Mouse (Mus musculus) hindbrain, embryonic 11.5 days (tissue): Measurements from ENCODE around the gene Olfr1426. TPM values are rescaled to one million over a fixed set of nuclear protein-coding genes. Genes with fewer than 3 reads are reported as not detected.
A peak's percentile ranks its signal among the peaks of the same experiment; 100 is the strongest.
"Not testable (repeated sequence)": the region's sequence is repeated elsewhere in the genome, so short reads cannot be mapped to it uniquely, and the experiment has no call there.

Experiments
- ATAC-seq: fragments of 200-750 bp; cut with Nextera tagmentation; 2 replicates; pipeline ENCODE4 v1.8.0; 2017; ENCODE audit warnings: mild to moderate bottlenecking, moderate TSS enrichment, moderate library complexity; ENCODE audit not compliant: low FRiP score
- DNase-seq: peaks from one replicate; pipeline ENCODE4 v3.0.0-alpha.2; 2015; ENCODE audit warnings: low spot score
- H3K27ac ChIP-seq: fragments of 300-500 bp; sonication (generic); 2 replicates; pipeline ENCODE4 v1.5.1; 2014; ENCODE audit warnings: mild to moderate bottlenecking, low read depth, low read length
- H3K27me3 ChIP-seq: fragments of 300-500 bp; sonication (generic); 2 replicates; pipeline ENCODE4 v1.6.1; 2014; ENCODE audit warnings: mild to moderate bottlenecking, low read length, moderate library complexity, mixed read lengths; ENCODE audit not compliant: control insufficient read depth, insufficient read depth
- H3K36me3 ChIP-seq: fragments of 300-500 bp; sonication (generic); 2 replicates; pipeline ENCODE4 v1.6.1; 2014; ENCODE audit warnings: mild to moderate bottlenecking, low read length, moderate library complexity, mixed read lengths; ENCODE audit not compliant: control insufficient read depth, insufficient read depth
- H3K4me1 ChIP-seq: fragments of 300-500 bp; sonication (generic); replicated peaks from 2 replicates; pipeline ENCODE4 v1.6.1; 2014; ENCODE audit warnings: low read length, mixed read lengths; ENCODE audit not compliant: control insufficient read depth, insufficient read depth
- H3K4me2 ChIP-seq: fragments of 300-500 bp; sonication (generic); replicated peaks from 2 replicates; pipeline ENCODE4 v1.6.1; 2014; ENCODE audit warnings: mild to moderate bottlenecking, low read depth, low read length
- H3K4me3 ChIP-seq: fragments of 300-500 bp; sonication (generic); 2 replicates; pipeline ENCODE4 v1.5.1; 2014; ENCODE audit warnings: low read depth, low read length
- H3K9ac ChIP-seq: fragments of 300-500 bp; sonication (generic); 2 replicates; pipeline ENCODE4 v1.6.1; 2014; ENCODE audit warnings: low read depth, low read length
- H3K9me3 ChIP-seq: fragments of 300-500 bp; sonication (generic); 2 replicates; pipeline ENCODE4 v1.6.1; 2016; ENCODE audit warnings: low read length; ENCODE audit not compliant: control insufficient read depth
- WGBS: fragments of 180-500 bp; shearing (Covaris S2); extraction: QIAGEN DNeasy Blood & Tissue Kit; methylation state at CpG from one replicate; pipeline ENCODE4 v1.1.7; 2014; 5-methylcytosine and 5-hydroxymethylcytosine counted together
- polyA plus RNA-seq: library from polyadenylated mRNA; unstranded; fragments of >200 nt; fragmentation: Nextera tagmentation; extraction: Ambion mirVana; gene quantifications from 2 replicates; pipeline ENCODE4 v1.2.1, GENCODE M21; 2014

Gene Olfr1426
- not detected in 2 replicates for polyA plus RNA-seq

DNA sequence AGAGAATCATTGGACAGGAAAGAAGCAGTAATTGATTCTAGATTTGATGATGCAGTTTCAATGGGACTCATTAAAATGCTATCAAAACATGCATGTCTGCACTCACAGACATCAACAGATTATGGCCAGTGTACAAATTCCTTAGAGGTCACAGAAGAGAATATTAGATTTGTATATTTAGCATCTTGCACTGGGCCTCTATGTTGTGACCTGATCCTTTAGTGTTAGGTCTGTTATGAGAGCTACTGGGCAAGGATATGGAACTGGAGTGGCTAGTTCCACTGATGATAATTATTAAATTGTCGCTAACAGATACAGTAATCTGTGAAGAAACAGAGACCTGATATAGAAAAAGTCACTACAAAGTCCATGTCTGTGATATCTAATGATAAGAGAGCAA is at the start of gene Olfr1426:
Gene Olfr1426, minus strand, starts transcription at position 101 of the 400 bp plus-strand sequence.
- no peak within 1 kb of the TSS for H3K9ac ChIP-seq
- no peak within 1 kb of the TSS for H3K4me3 ChIP-seq
- H3K36me3 ChIP-seq = no peaks in the 10 kb centered on the region
- ATAC-seq (no peak), DNase-seq (no peak)
- H3K4me1 ChIP-seq = no peaks in the 10 kb centered on the region
- 77% methylated on average over 1 of the region's 1 CpGs for WGBS
- H3K9me3 ChIP-seq = no peaks in the 10 kb centered on the region
- H3K27ac ChIP-seq = no peak within 1 kb of the TSS
- no peak within 1 kb of the TSS for H3K4me2 ChIP-seq
- H3K27me3 ChIP-seq = no peaks in the 10 kb centered on the region

DNA sequence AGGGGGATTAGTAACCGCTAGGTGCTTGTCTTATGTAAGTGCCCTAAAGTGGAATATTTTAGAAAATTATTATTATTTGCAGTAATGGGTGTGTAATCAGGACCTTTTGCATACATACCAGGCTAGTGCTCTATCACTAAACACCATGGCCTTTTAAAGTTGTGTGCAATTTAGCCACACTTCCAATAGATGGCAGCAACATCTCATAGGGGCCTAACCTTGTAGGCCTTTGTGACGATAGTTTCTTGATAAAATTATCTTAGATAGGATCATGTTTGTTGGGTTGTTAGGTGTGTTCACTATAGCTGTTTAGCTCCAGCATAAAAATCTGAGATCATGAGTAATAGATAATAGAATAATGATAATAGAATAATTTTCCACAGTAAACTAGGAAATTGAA is 42.5 kb upstream of the Olfr1426 start:
- Histone ChIP-seq H3K4me1 (no peaks in the 10 kb centered on the region), H3K9me3 (no peaks in the 10 kb centered on the region), H3K9ac (no peak overlapping the region), H3K4me2 (no peak overlapping the region), H3K4me3 (no peak overlapping the region), H3K27ac (no peak overlapping the region), H3K27me3 (no peaks in the 10 kb centered on the region), H3K36me3 (no peaks in the 10 kb centered on the region)
- ATAC-seq (peak; percentile 74; the same call in 1 of the 2 replicates), DNase-seq (peak; percentile 30)
- 37% methylated on average over 2 of the region's 2 CpGs for WGBS

DNA sequence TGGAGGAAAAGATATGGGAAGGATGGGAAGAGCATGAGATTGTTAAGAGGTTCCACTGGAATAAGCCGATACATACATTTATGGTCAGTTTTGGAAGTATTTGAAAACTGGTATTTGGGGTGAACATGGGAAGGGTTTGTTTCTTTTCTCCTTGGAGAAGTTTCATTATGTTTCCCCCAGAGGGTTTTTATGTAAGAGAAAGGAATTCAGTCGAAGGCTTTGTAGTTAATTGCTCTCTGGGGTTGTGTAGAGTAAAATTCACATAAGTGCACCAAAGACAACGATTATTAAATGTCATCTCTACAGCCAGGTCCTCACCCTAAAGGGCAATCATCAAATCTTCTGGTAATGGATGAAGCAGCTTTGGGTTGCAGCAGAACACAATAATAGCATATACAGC is 31.3 kb upstream of the Olfr1426 start, which contains the start of gene Olfr76:
Gene Olfr76, minus strand, starts transcription at position 101 of the 400 bp plus-strand sequence.
- Histone ChIP-seq H3K4me2 (no peak within 1 kb of the TSS), H3K4me3 (no peak within 1 kb of the TSS), H3K4me1 (no peaks in the 10 kb centered on the region), H3K9ac (no peak within 1 kb of the TSS), H3K9me3 (no peaks in the 10 kb centered on the region), H3K27me3 (no peaks in the 10 kb centered on the region), H3K27ac (no peak within 1 kb of the TSS), H3K36me3 (no peaks in the 10 kb centered on the region)
- no peak for DNase-seq
- WGBS = 84% methylated on average over 3 of the region's 3 CpGs
- ATAC-seq = no peak

DNA sequence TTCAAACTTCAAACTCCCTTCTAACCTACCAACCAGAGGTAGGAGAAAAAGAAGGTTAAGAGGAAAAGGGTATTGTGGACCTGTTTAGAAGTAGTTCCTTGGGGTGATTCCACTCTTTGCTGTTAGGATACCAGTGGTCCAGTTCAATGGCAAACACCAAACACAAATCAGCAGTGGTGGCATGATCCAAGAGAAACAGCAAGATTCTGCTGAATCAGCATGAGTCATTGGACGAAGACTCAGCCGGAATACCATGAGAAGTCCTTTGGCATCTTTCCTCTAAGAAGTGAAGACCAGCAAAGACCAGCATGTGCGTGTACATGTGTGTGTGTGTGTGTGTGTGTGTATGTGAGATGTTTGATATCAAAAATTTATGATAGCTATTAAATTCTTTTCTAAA is 24.7 kb upstream of the Olfr1426 start:
- Histone ChIP-seq H3K4me3 (no peak overlapping the region), H3K4me2 (no peak overlapping the region), H3K9me3 (no peaks in the 10 kb centered on the region), H3K27ac (no peak overlapping the region), H3K9ac (no peak overlapping the region), H3K4me1 (no peaks in the 10 kb centered on the region), H3K36me3 (no peaks in the 10 kb centered on the region), H3K27me3 (no peaks in the 10 kb centered on the region)
- DNase-seq (no peak), ATAC-seq (no peak)
- WGBS = 93% methylated on average over 3 of the region's 3 CpGs

DNA sequence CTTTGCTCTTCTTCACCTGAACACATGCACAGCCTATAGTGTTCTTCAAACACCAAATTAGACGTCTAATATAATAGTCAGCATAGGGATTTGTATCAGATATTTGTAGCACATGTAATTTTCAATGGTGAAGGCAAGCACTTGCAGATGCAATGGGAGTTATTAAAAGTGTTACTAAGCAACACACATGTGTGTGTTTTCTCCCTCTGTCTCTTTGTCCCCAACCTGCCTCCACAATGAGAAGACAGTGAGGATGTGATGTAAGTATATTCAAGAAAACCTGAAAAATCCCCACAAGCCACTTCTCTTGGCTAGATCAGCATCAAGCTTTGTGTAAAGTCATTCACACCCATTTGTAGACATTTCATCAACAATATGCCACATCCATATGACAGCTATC is 24.0 kb upstream of the Olfr1426 start, which contains the start of gene Olfr1428:
Gene Olfr1428, minus strand, starts transcription at position 101 of the 400 bp plus-strand sequence.
- H3K27ac ChIP-seq = no peak within 1 kb of the TSS
- no peaks in the 10 kb centered on the region for H3K27me3 ChIP-seq
- H3K9ac ChIP-seq = no peak within 1 kb of the TSS
- 89% methylated on average over 1 of the region's 1 CpGs for WGBS
- ATAC-seq (no peak), DNase-seq (no peak)
- H3K4me1 ChIP-seq = no peaks in the 10 kb centered on the region
- H3K36me3 ChIP-seq = no peaks in the 10 kb centered on the region
- no peaks in the 10 kb centered on the region for H3K9me3 ChIP-seq
- no peak within 1 kb of the TSS for H3K4me2 ChIP-seq
- H3K4me3 ChIP-seq = no peak within 1 kb of the TSS

DNA sequence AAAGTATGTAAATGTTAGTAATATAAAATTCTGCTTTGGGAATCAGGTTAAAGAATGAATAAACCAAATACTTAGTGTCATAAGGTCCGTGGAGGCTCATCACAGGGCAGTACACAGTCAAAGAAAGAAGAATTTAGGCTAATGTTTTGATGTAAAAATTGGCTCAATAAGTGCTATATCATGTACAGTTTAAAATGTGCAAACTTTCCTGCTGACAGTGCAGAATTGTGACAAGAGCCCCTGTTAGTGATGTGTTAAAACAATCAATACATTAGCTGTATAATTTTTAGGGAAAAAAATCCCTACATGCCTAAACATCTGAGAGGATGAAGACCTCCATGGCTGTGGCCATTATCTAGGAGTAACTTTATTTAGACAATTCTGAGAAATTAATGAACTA is 22.0 kb upstream of the Olfr1426 start:
- no peak overlapping the region for H3K4me3 ChIP-seq
- H3K9ac ChIP-seq = no peak overlapping the region
- no peaks in the 10 kb centered on the region for H3K27me3 ChIP-seq
- H3K9me3 ChIP-seq = no peaks in the 10 kb centered on the region
- DNase-seq (no peak), ATAC-seq (no peak)
- H3K4me2 ChIP-seq = no peak overlapping the region
- H3K4me1 ChIP-seq = no peaks in the 10 kb centered on the region
- H3K36me3 ChIP-seq = no peaks in the 10 kb centered on the region
- 62% methylated on average over 1 of the region's 1 CpGs for WGBS
- H3K27ac ChIP-seq = no peak overlapping the region

DNA sequence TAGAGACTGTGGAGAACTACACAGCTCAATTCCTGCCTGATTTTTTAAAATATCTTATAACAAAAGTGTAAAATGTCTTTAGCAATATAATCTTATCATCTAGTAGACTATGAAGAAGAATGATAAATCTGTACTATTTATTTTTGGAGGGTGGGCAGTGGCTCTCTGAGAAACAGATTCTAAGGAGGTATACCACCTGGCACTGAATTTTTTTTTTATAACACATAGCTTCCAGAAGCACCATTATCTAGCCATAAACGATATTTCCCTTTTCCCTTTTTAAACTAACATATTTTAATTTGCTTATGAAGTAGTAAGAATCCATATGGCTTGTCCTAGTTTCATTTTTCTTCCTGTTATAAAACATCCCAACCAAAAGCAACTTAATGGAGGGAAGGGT is 12.7 kb upstream of the Olfr1426 start:
- no peaks in the 10 kb centered on the region for H3K27me3 ChIP-seq
- no peak overlapping the region for H3K9ac ChIP-seq
- no peak overlapping the region for H3K27ac ChIP-seq
- H3K4me1 ChIP-seq = no peaks in the 10 kb centered on the region
- H3K4me3 ChIP-seq = no peak overlapping the region
- WGBS = 66% methylated on average over 1 of the region's 1 CpGs
- no peak overlapping the region for H3K4me2 ChIP-seq
- no peak for ATAC-seq
- no peak for DNase-seq
- no peaks in the 10 kb centered on the region for H3K9me3 ChIP-seq
- no peaks in the 10 kb centered on the region for H3K36me3 ChIP-seq

DNA sequence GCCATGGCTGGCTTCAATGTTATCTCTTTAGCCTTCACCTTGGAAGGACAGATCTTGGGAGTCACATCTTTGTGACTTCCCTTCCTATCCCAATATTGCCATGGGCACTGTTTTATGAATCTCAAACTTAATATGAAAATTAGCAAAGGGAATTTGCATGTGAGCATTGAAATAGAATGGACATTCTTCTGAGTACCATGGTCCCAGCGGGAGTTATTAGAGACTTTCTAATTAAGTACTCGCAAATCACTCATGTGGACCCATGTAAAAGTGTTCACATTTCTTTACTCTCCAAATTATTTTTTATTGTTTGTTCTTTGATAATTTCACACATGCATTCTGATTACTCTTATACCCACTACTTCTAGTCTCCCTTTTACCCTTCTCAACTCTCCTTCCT is 11.4 kb upstream of the Olfr1426 start, which contains the start of gene Olfr1427:
Gene Olfr1427, minus strand, starts transcription at position 101 of the 400 bp plus-strand sequence.
- 94% methylated on average over 2 of the region's 2 CpGs for WGBS
- no peaks in the 10 kb centered on the region for H3K36me3 ChIP-seq
- ATAC-seq = no peak

DNA sequence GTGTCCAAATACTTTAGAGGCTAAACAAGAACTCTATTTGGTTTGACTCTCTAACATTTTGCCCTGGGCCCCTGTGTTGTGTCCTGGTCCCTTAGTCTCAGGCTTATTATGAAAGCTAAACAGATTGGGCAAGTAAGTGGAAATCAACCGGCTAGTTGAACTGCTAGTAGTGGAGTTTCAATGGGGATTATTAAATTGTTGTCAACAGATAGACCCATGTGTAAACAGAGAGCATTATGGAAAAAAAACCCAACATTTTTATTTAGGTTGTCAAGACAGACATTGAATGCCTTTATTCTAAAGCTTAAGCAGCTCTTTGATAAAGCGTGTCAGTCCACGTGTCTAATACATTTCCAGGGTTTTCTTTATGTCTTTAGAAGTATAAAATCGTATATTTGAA is 14.2 kb downstream of the Olfr1426 start, which contains the start of gene Olfr1425:
Gene Olfr1425, minus strand, starts transcription at position 101 of the 400 bp plus-strand sequence.
- not testable (repeated sequence) for H3K27me3 ChIP-seq, H3K4me2 ChIP-seq, H3K4me1 ChIP-seq, H3K9ac ChIP-seq, H3K36me3 ChIP-seq, DNase-seq, H3K4me3 ChIP-seq, H3K9me3 ChIP-seq, H3K27ac ChIP-seq, ATAC-seq
- WGBS = 85% methylated on average over 4 of the region's 4 CpGs

More for the DNA sequence above, 11.4 kb upstream of the Olfr1426 start, which contains the start of gene Olfr1427:
- no peaks in the 10 kb centered on the region for H3K4me1 ChIP-seq
- no peaks in the 10 kb centered on the region for H3K27me3 ChIP-seq
- H3K4me3 ChIP-seq = no peak within 1 kb of the TSS
- H3K9me3 ChIP-seq = no peaks in the 10 kb centered on the region
- DNase-seq = no peak
- H3K9ac ChIP-seq = no peak within 1 kb of the TSS
- H3K4me2 ChIP-seq = no peak within 1 kb of the TSS
- no peak within 1 kb of the TSS for H3K27ac ChIP-seq
